Mouse (Mus musculus) CD4-positive helper T cell, adult 2 months (primary cell): ENCODE measurements around the gene Neurl4.
"Not testable (repeated sequence)": the region's sequence is repeated elsewhere in the genome, so short reads cannot be mapped to it uniquely, and the experiment has no call there.

Experiments
- DNase-seq: peaks from one replicate; pipeline ENCODE4 v3.0.0-alpha.2; 2012; ENCODE audit warnings: low read depth, missing footprints, low spot score

Neurl4 gene

GRCm38 (mm10) chr11:69913554-69914371, 12.9 kb downstream of the Neurl4 start, which contains the start of gene Gps2:
Gene Gps2, plus strand, starts transcription at chr11:69913888.
- peak; percentile 94 for DNase-seq

GRCm38 (mm10) chr11:69914372-69914764, 13.5 kb downstream of the Neurl4 start:
- no peak for DNase-seq

- DNase-seq, result no peak
These were observed 14.1 kb downstream of the Neurl4 start for GRCm38 (mm10) chr11:69914917-69915430.

GRCm38 (mm10) chr11:69915667-69916627, 15.1 kb downstream of the Neurl4 start:
- DNase-seq, result no peak

- not testable (repeated sequence) for DNase-seq
These were observed 15.9 kb downstream of the Neurl4 start for GRCm38 (mm10) chr11:69916652-69917378.

- no peak for DNase-seq
These were observed 16.6 kb downstream of the Neurl4 start for GRCm38 (mm10) chr11:69917379-69917948.

- DNase-seq, result no peak
These were observed 17.2 kb downstream of the Neurl4 start for GRCm38 (mm10) chr11:69918118-69918517.

GRCm38 (mm10) chr11:69919053-69919452, 18.2 kb downstream of the Neurl4 start:
- DNase-seq, result no peak

GRCm38 (mm10) chr11:69919661-69920265, 18.9 kb downstream of the Neurl4 start:
- peak; percentile 92 for DNase-seq

- DNase-seq, result no peak
These were observed 19.6 kb downstream of the Neurl4 start for GRCm38 (mm10) chr11:69920266-69921031.

- peak; percentile 100 for DNase-seq
These were observed 20.5 kb downstream of the Neurl4 start, which contains the start of gene Eif5a for GRCm38 (mm10) chr11:69921114-69922011. Gene Eif5a, minus strand, starts transcription at chr11:69921958.

- peak; percentile 52 for DNase-seq
These were observed 21.3 kb downstream of the Neurl4 start for GRCm38 (mm10) chr11:69922012-69922756.

GRCm38 (mm10) chr11:69922796-69923195, 21.9 kb downstream of the Neurl4 start:
- no peak for DNase-seq

GRCm38 (mm10) chr11:69927501-69927900, 26.6 kb downstream of the Neurl4 start:
- no peak for DNase-seq

GRCm38 (mm10) chr11:69929712-69930111, 28.8 kb downstream of the Neurl4 start:
- no peak for DNase-seq

GRCm38 (mm10) chr11:69930176-69930575, 29.3 kb downstream of the Neurl4 start:
- not testable (repeated sequence) for DNase-seq

- no peak for DNase-seq
These were observed 30.2 kb downstream of the Neurl4 start for GRCm38 (mm10) chr11:69930967-69931537.

- no peak for DNase-seq
These were observed 30.9 kb downstream of the Neurl4 start for GRCm38 (mm10) chr11:69931769-69932168.
